Mouse (Mus musculus) C2C12 (cell line): Measurements from ENCODE around the gene Nav3.

Experiments
- CTCF ChIP-seq: IDR thresholded peaks from one replicate; pipeline ENCODE4 v1.5.1; 2011; ENCODE audit not compliant: control insufficient read depth, insufficient read depth, insufficient read length
- MAX ChIP-seq: IDR thresholded peaks from one replicate; pipeline ENCODE4 v1.6.1; 2011; ENCODE audit warnings: mild to moderate bottlenecking, control low read depth
- USF1 ChIP-seq: IDR thresholded peaks from one replicate; pipeline ENCODE4 v1.6.1; 2011; ENCODE audit warnings: low read depth, mild to moderate bottlenecking, control low read depth, moderate library complexity

DNA sequence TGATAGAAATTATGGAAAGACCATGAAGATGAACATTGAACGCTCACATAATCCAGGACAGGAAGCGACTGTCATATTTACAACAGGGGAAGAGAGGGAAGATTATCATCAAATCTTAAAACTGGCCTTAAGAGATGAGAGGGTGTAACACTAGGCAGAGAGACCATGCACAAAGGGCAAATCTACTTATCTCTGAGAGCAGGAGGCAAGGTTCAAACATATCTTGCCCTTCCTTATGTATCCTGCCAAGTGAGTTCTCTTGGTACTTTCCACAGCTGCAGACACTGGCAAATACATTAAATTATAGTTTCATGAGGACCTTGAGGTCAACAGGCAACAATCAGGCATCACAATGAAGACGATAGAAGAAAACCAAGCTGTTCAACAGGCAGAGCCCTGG lies 529.9 kb downstream of the Nav3 start:
- TF ChIP-seq CTCF (no peak), USF1 (no peak), MAX (no peak)
